In the genomic region with DNA sequence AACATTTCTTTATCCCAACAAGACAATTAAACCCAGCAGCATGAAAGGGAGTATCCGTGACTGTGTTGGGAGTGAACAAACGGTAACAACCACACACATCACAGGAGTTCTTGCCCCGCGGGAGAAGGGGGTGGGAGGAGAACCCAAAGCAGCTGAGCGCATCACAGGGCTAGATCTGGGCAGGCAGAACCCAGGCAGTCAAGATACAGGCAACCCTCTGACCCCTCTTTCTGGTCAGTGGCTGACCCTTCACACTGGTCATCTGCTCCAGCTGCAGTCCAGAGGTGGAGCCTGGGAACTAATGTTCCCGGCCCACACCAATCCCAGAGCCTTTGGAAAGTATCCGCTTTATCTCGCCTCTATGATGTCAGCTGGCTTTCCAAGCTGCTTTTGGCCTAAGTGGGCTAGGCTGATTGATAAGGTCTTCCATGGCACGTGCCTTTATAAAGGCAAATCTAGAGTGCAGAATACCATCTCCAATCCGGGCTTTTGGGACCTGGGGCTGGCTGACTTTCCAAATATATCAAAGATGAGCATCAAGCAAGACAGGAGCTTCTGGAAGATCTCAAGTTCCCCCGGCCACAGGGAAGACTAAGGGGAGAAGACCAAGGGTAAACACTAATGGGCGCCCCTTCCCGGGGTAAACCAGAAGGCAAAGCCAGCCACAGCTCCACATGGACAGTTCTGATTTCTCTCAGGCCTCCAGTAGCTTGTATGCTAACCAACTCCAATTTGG, we compare ENCODE assay signal across 9 mouse cellular contexts. TPM values are rescaled to one million over a fixed set of nuclear protein-coding genes. Genes with fewer than 3 reads are reported as not detected.
DNase-seq lines count a peak whose midpoint lies in the region; ATAC-seq and TF ChIP-seq lines count a peak whose summit lies in the region.
"Had no signal": no experiment of that assay in that cellular context is flagged by ENCODE, and none has a peak within 500 bp of the region (broad histone marks: within the 10 kb centered on the region; RNA-seq: fewer than 3 reads in every experiment).

No protein-coding gene starts in this region.

- H3K36me3 ChIP-seq in forebrain, embryonic 10.5 days (replicated peaks), result no peaks in the 10 kb centered on the region
- no peaks in the 10 kb centered on the region for H3K36me3 ChIP-seq in intestine, postnatal 0 days (ENCODE audit: control insufficient read depth, insufficient read depth)
- no peaks in the 10 kb centered on the region for H3K36me3 ChIP-seq in neural tube, embryonic 14.5 days (ENCODE audit: control insufficient read depth, insufficient read depth, low read length)

- no peak overlapping the region for H3K9ac ChIP-seq in intestine, postnatal 0 days (ENCODE audit: low read depth, low read length)
- H3K9ac ChIP-seq in neural tube, embryonic 14.5 days (replicated peaks; ENCODE audit: low read depth, low read length), result peak overlapping the region; percentile 41

- H3K4me1 ChIP-seq in forebrain, embryonic 10.5 days, result peaks cover 34% of the 10 kb centered on the region
- no peaks in the 10 kb centered on the region; the same call in 1 of the 2 replicates for H3K4me1 ChIP-seq in intestine, postnatal 0 days (replicated peaks; ENCODE audit: control insufficient read depth, insufficient read depth, low read length)
- peaks cover 10% of the 10 kb centered on the region; the same call in 1 of the 2 replicates for H3K4me1 ChIP-seq in neural tube, embryonic 14.5 days (ENCODE audit: control insufficient read depth, insufficient read depth, low read length)

- ATAC-seq in intestine, postnatal 0 days, result no peak
- ATAC-seq in neural tube, embryonic 14.5 days (ENCODE audit: low read depth), result peak; percentile 73
- no peak for ATAC-seq in megakaryocyte, adult 5-6 weeks (ENCODE audit: poor library complexity, severe bottlenecking)

- H3K9me3 ChIP-seq in forebrain, embryonic 10.5 days, result no peaks in the 10 kb centered on the region
- H3K9me3 ChIP-seq in intestine, postnatal 0 days (ENCODE audit: control insufficient read depth), result no peaks in the 10 kb centered on the region
- H3K9me3 ChIP-seq in neural tube, embryonic 14.5 days (ENCODE audit: control insufficient read depth, low read length), result no peaks in the 10 kb centered on the region

- no peak for TF ChIP-seq CTCF in left cerebral cortex, adult 2 months (IDR thresholded peaks at IDR 0.05)
- TF ChIP-seq CTCF in intestine, postnatal 0 days (IDR thresholded peaks at IDR 0.05; ENCODE audit: low read depth), result no peak

- H3K4me2 ChIP-seq in intestine, postnatal 0 days (replicated peaks; ENCODE audit: low read depth), result peak overlapping the region; percentile 79
- peak overlapping the region; percentile 68 for H3K4me2 ChIP-seq in neural tube, embryonic 14.5 days (ENCODE audit: low read depth, low read length)

- DNase-seq in left cerebral cortex, adult 2 months (ENCODE audit: extremely low spot score in 1 of 2, low spot score in 2 of 2), result no peak
- DNase-seq in left cerebral cortex, postnatal 4 days, result no peak
- DNase-seq in forebrain, embryonic 10.5 days (ENCODE audit: extremely low spot score, low spot score), result peak; percentile 42
- no peak for DNase-seq in right cerebral cortex, adult 2 months (ENCODE audit: low spot score in 2 of 2)
- no peak for DNase-seq in ovary, postnatal 36 days (ENCODE audit: low spot score)

- H3K4me3 ChIP-seq in left cerebral cortex, adult 2 months, result peak overlapping the region; percentile 48; the same call in 1 of the 2 replicates
- H3K4me3 ChIP-seq in forebrain, embryonic 10.5 days, result peak overlapping the region; percentile 58
- H3K4me3 ChIP-seq in intestine, postnatal 0 days (ENCODE audit: low read depth, low read length), result peak overlapping the region; percentile 50
- peak overlapping the region; percentile 34; the same call in 1 of the 2 replicates for H3K4me3 ChIP-seq in neural tube, embryonic 14.5 days (ENCODE audit: low read depth, low read length)

- H3K27ac ChIP-seq in left cerebral cortex, adult 2 months, result no peak overlapping the region; the same call in 1 of the 2 replicates
- peak overlapping the region; percentile 75; the same call in 1 of the 2 replicates for H3K27ac ChIP-seq in forebrain, embryonic 10.5 days
- H3K27ac ChIP-seq in intestine, postnatal 0 days (ENCODE audit: low read depth, low read length), result no peak overlapping the region
- H3K27ac ChIP-seq in neural tube, embryonic 14.5 days (ENCODE audit: low read depth, low read length), result peak overlapping the region; percentile 64; the same call in 1 of the 2 replicates
- H3K27ac ChIP-seq: macrophage had no signal

- WGBS in forebrain, embryonic 10.5 days, result 37% methylated on average over 13 of the region's 13 CpGs
- 45% methylated on average over 13 of the region's 13 CpGs for WGBS in intestine, postnatal 0 days
- WGBS in neural tube, embryonic 14.5 days, result 27% methylated on average over 13 of the region's 13 CpGs

- H3K27me3 ChIP-seq in forebrain, embryonic 10.5 days (ENCODE audit: poor library complexity, severe bottlenecking), result peaks cover 99% of the 10 kb centered on the region
- H3K27me3 ChIP-seq in intestine, postnatal 0 days (replicated peaks; ENCODE audit: control insufficient read depth, insufficient read depth, low read length), result peaks cover 66% of the 10 kb centered on the region
- peaks cover 35% of the 10 kb centered on the region for H3K27me3 ChIP-seq in neural tube, embryonic 14.5 days (ENCODE audit: control insufficient read depth, insufficient read depth, low read length)

- intact Hi-C loops in left cerebral cortex, adult 2 months (cut with DNase I), result no loop called here
- intact Hi-C loops in left cerebral cortex, postnatal 4 days (cut with DNase I), result loop anchor here (10.0 kb wide), 1 partner anchor 160 kb away; no protein-coding TSS in a partner anchor

RNA-seq across cellular contexts. Expression of a gene that starts 11.6 kb away (rescaled TPM):
- 100 to 1,000 TPM; 192 to 199 TPM for total RNA-seq in left cerebral cortex, adult 2 months (2021)
- 100 to 1,000 TPM; 140 to 143 TPM for total RNA-seq in left cerebral cortex, postnatal 4 days (2021)
- 94.3 and 98.2 TPM in 2 replicates for polyA plus RNA-seq in forebrain, embryonic 10.5 days (2016; fragmentation: Nextera tagmentation; extraction: Ambion mirVana)
- 35.6 and 35.9 TPM in 2 replicates for polyA plus RNA-seq in intestine, postnatal 0 days (2015; fragmentation: Nextera tagmentation; extraction: Ambion mirVana)
- 73.4 and 83.9 TPM in 2 replicates for polyA plus RNA-seq in neural tube, embryonic 14.5 days (2014; fragmentation: Nextera tagmentation; extraction: Ambion mirVana)
- total RNA-seq in megakaryocyte, adult 5-6 weeks (2015), result 38.7 and 40.6 TPM in 2 replicates
- total RNA-seq in megakaryocyte, adult 5-6 weeks (2017), result 76.7 and 84.3 TPM in 2 replicates

Comparison
In these comparisons a context has a peak if more than half of its experiments do, and no peak if none do; other contexts are left out.
1. H3K27ac ChIP-seq: peak in forebrain, embryonic 10.5 days (single experiment) and neural tube, embryonic 14.5 days (single experiment); none in left cerebral cortex, adult 2 months (single experiment) and intestine, postnatal 0 days (single experiment).
2. Peak in every context shown above with its lines, with median percentiles within 50 percentile points of each other: H3K4me3 ChIP-seq.